Mouse (Mus musculus): ENCODE data around the gene Hmgn3. TPM values are rescaled to one million over a fixed set of nuclear protein-coding genes. Genes with fewer than 3 reads are reported as not detected.
A peak's percentile ranks its signal among the peaks of the same experiment; 100 is the strongest.
"Not testable (repeated sequence)": the region's sequence is repeated elsewhere in the genome, so short reads cannot be mapped to it uniquely, and the experiment has no call there.

Gene Hmgn3
- 1 to 10 TPM; 5.8 to 6.2 TPM for total RNA-seq (2021)
- long read RNA-seq, experiment 1, transcript Hmgn3-201 (6 exons, 862 nt), result major isoform, 5 of 15 reads
- long read RNA-seq, experiment 1, partial matches to known transcripts, result 1 of 15 reads
- long read RNA-seq, experiment 1, other reads (novel, unspliced or antisense), result 1 of 15 reads
- long read RNA-seq, experiment 2, partial matches to known transcripts, result 2 of 15 reads
- long read RNA-seq, experiment 2, other reads (novel, unspliced or antisense), result 2 of 15 reads

DNA sequence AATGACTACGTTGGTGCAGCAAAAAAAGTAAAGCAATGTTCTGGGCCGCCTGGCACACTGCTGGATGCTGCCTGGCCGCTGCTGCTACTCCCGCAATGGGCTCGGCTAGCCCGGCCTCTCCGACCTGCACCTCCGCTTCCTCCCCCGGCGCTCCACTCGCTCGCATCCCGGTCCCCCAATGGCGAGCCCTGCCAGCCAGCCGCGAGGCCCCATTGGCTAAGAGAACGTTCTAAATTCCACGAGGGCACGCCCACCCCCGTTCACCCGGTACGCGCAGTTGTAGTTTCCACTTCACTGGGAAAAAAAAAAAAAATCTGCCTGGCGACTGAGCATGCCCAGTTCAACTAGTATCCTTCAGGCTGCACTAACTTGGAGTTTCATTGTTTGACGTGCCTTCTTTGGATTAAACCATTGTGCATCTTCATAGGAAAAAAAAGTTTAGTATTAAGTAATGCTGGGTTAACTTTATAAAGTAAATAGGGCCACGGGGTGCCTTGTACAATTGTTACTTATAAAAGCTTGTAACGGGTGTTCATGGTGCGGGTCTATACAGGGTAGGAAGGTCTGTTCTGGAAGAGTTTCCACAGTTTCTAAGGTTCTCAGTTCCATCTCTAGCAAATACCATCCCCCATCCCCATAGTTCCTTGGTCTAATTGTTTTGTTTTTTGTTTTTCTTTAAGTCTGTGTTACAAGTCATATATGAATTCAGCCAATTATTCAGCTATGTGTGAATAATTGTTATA is at the start of gene Hmgn3:
Hmgn3 (minus strand) TSS at position 240 of the 743 bp plus-strand sequence.
- intact Hi-C loops (cut with DNase I), result no loop called here
- DNase-seq, result peak; percentile 75 to 84

DNA sequence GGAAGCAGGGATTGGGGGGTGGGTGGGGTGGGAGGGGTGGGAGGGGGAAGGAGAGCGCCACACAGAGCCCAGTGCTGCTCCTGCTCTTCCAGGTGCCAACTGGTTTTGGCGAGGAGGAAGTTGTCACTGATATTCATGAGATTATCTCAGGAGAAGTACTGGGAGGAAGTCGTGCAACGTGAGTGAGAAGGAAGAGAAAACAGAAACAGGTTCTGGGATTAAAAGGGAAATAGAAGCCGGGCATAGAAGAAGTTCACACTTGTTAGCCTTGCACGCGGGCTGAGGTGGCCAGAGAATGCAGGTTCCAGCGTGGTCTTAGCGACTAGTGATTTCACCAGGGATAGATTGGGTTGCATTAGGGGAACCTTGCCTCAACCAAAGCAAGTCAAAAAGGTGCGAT is 49.3 kb upstream of the Hmgn3 start:
- no peak for DNase-seq
- intact Hi-C loops (cut with DNase I), result no loop called here

DNA sequence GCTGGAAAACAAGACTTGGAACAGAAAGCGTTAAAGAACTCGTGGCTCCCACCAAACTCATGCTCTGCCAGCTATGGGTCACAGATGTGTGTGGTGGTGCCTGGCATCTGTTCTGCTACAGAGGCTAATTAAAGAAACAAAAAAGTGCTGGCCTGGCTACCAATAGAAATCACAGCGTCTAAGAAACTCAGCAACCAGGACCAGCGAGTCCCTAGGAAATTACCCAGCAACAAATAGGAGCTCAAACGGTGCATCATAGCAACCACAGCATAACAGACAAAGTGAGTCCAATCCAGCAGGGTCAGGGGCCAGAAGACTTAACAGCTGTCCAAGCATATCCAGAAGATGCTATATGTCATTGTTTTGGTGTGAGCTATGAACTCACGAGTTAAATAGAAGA is 48.5 kb upstream of the Hmgn3 start:
- DNase-seq, result no peak
- intact Hi-C loops (cut with DNase I), result no loop called here

DNA sequence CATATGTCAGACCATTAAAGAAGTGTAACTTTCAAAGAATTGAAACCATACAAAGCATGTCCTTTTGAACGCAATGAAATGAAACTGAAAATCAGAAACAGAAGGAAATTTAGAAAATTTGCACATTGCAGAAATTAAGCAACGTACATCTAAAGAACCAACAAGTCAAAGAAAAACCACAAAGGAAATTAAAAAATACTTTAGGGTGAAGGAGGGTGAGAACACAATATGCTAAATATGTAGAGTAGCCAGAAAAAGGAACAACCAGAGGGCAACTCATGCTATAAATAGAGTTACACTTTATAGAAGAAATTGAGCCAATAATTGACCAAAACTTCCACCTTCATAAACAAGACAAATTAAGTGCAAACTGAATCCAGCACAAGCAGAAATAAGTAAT is 41.3 kb upstream of the Hmgn3 start:
- intact Hi-C loops (cut with DNase I), result no loop called here
- no peak for DNase-seq

DNA sequence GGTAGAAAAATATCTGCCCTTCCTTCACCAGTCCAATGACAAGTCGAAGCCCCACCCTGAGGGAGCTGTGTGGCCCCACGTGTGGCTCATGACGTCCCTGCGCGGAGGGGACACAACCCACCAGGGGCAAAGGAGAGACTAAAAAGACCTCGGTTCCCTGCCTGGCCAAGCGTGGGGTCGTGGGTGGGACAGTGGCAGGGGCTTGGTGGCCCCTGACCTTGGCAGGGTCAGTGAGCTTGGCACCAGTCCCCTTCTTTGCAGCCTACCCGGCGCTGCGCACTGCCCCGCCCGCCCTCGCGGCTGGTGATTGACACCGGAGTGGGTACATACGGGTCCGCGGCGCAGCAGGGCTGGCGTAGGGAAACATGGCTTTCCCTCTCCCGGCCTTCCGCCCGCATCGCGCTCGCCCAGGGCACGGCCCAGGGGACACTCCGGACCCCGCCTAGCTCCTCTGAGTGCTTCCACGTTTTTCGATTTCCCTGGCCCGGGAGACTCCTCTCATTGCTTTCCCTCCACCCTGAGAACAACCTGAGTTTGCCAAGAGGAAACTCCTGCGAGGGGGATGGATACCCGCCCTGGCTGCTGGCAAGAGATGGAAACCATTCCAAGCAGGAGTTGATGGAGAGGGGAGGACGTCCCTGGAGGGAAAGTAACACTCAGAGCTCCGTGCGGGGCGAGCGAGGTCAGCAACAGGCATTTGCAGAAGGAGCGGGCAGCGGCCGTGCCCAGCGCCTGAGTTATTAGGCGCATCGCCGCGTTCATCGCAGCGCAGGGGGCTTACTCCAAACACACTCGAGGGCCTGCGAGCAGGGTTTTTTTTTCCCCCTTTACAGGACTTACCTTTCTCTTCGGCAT is 667 bp downstream of the Hmgn3 start:
- DNase-seq, result peak; percentile 26 to 43
- intact Hi-C loops (cut with DNase I), result no loop called here

DNA sequence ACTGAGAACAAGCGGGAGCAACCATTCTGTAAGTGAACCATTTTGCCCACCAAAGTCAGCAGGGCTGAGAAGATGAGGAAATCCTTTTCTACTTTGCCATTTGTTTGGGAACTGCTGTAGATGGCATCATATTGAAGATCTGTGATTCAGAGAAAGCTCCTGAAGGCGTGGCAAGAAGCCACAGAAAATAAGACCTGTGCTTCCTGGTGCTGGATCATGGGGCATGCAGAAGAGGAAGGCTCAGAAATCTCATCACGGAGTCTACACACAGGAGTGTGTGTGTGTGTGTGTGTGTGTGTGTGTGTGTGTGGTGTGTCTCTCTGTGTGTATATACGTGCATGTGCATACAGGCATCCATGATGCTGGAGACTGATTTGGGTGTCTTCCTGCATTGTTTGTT is 16.7 kb downstream of the Hmgn3 start:
- no peak for DNase-seq
- intact Hi-C loops (cut with DNase I), result no loop called here

DNA sequence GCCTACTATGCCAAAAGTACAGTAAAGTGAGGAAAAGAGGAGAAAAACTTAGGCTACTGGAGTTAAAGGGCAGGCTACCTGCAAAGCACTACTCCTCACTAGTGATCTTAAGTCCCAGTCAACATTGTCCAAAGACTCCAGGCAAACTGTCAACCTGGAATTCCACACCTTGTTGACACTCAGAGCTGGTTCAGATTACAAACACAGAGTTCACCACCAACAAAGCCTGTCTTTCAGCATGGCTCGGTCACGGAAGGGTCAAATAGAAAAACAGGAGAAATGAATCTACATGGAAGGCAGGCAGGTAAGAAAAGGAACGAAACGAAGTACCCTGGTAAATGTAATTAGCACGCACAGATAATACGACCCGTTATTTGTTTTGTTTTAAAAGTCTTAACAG is 18.6 kb downstream of the Hmgn3 start:
- intact Hi-C loops (cut with DNase I), result no loop called here
- no peak for DNase-seq

DNA sequence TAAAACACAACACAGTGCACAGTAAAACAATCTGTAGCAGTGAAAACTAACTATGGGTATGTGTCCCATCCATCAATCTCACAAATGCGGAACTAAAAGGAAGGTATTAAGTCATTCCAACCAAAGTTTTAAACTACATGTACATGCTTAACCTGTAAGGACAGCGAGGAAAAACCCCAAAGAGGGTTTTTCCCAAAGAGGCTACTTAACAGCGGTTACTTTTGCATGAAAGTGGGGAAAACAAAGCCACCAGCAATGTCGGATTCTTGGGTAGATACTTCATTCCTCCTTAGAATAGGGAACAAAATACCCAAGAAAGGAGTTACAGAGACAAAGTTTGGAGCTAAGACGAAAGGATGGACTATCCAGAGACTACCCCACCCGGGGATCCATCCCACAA is 20.0 kb downstream of the Hmgn3 start:
- intact Hi-C loops (cut with DNase I), result not testable (repeated sequence)

DNA sequence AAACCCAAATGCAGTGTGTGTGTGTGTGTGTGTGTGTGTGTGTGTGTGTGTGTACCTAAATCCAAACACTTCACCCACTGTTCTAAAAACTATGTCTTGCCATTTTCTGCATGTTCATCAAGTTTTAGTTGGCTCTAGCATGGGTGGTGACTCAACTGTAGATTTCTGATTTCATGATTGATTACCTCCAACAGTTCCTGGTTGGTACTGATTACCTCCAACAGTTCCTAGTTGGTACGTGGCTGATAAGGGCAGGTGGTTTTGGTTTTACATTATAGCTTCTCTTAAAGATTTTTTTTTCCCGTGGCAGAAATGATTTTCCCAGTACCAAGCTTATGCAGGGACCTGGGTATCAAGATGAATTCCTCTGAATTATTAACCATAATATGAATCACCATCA is 27.3 kb downstream of the Hmgn3 start:
- intact Hi-C loops (cut with DNase I), result no loop called here
- no peak for DNase-seq

More for the DNA sequence above, 20.0 kb downstream of the Hmgn3 start:
- not testable (repeated sequence) for DNase-seq

DNA sequence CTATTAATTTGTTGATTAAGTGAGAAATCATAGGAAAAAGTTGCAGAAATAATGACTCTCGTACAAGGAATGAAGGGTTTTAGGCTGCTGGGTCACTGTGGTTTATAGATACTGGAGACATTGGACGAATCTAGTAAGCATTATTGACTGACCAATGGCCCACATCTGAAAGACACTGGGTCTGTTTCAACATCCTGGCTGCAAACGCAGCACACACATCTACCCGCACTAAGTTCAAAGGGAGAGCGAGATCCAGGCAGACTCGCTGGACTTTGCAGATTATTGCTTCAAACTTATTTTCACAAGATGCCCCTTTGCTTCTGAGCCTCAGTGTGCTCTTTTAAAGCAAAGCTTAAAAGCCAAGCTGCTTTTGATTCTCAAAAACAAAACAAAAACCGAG is 29.0 kb downstream of the Hmgn3 start:
- no peak for DNase-seq
- intact Hi-C loops (cut with DNase I), result no loop called here

DNA sequence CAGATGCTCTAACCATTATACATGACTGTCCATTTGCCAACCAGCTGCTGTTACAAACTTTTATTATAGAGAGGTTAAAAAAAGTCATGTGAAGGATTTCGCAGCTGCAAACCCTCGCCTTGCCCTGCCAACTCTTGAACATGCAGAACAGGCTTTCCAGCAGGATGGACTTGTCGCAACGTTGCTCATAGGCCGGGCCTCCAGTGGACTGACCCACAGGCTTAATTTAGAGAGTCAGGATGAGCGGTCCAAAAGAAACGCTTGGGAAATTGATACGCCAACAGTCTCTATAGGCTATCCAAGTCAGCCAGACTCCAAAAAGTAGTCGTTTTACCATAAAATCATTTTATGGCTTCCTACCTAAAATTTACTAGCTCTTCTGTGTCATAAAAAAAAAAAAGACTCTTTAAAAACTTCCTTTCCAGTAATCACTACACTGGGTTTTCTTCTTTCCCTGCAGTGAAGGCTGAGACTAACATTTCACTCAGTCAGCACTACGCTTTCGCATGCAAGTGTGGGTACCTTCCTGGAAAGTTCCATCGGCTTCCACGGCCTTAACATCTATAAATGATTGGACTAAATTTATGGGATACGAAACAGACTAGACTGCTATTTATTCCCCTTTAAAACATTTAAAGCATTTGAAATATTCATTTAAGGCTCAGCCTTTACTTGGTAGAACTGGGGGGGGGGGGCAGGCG is 29.6 kb downstream of the Hmgn3 start:
- DNase-seq, result no peak
- intact Hi-C loops (cut with DNase I), result no loop called here

DNA sequence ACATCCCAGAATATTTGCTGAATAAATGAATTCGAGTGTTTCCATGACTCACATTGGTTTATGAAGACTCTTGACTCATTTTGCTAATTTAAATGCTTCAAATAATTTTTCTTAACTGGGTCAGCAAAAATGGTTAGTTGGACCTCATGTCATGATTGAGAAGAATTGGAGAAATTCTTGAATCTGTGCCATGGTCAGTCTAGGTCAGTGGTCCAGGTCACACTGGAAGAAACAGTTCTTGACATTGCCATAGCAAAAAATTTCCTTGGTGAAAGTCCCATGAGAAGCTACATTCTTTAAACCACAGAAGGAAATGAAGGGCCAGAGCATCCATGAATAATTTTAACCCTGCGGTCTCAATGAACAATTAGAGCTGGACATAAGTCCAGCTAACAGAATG is 30.8 kb downstream of the Hmgn3 start:
- no peak for DNase-seq
- intact Hi-C loops (cut with DNase I), result no loop called here

DNA sequence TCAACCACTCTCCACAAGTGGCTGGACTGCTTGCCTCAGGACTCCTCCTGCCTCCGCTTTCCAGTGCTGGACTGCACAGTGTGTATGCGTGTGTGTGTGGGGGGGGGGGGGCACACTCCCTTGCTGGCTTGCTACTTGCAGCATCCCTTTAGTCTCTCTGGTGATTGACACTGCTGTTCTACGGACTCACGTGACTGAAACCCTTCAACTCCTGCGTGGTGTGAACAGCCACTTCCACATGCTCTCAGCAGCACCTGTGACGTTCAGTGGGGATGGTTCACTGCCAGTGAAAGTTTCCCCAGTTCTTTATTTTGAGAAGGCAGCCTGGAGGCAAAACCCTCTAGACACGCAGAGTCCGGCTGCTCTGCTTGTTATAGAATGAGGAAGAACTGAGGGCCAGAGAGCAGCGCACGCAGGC is 32.7 kb downstream of the Hmgn3 start:
- intact Hi-C loops (cut with DNase I), result no loop called here
- DNase-seq, result no peak

DNA sequence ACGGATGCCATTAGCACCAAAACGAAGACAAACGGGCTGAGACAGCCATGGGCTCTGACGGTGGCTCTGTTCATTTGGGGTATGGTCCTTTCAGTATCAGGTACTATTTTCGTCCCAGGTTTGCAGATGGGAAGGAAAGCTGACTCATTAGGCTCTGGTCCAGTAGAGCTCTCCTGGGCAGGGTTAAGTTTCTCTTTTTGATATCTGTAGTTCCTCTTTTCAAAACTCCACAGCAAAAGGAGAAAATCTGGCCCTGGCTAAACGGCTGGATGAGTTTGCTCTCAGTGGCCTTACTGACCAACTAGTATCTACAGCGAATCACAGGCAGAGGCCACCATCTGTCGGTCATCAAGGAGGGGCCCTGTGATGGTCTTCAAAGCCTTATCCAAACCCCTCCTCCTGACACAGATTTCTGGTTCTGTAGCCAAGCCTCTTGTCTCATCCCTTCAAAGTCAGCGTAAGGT is 34.1 kb downstream of the Hmgn3 start:
- intact Hi-C loops (cut with DNase I), result no loop called here

DNA sequence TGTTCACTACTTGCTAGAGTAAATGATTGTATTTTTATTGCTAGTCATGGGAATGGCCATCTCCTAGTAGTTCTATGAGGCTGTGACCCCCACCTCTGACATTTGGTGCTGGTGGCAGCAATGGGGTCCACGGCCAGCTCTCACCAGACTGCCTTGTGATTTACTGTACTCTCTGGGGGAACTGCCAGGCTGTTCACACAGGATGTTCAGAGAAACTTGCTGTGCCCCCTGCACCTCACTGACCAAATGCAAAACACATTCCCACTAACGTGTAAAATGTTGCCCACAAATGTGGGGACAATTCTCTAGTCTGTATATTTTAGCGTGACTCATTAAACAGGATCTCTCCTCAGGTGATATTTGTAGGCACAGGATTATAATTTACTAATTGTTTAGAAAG is 34.7 kb downstream of the Hmgn3 start:
- intact Hi-C loops (cut with DNase I), result no loop called here
- no peak for DNase-seq

More for the DNA sequence above, 34.1 kb downstream of the Hmgn3 start:
- no peak for DNase-seq

DNA sequence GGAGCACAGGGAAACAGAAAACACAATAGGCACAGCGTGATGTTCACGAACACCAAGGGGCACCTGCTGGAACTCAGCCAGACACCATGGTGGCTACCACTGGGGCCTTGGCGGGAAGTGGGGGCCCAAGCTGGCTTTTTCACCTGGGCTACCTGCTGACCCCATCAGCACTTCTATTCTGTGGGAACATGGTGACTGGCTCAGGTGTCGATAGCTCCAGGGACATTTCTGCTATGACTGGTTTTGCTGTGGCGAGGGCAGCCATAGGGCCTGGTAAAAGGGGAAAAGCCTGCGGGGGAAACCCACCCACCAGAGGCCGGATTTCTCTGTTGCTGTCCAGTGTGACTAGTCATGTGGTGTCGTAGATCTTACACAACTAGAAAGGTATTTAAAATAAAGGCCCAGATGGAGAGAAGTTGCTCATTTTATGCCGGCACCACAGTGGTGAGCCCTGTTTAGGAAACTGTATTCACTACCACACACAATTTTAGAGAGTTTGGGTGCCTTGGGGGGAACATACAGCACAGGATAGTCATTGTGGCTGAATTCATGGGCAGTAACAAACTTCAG is 35.3 kb downstream of the Hmgn3 start:
- intact Hi-C loops (cut with DNase I), result no loop called here
- no peak for DNase-seq

DNA sequence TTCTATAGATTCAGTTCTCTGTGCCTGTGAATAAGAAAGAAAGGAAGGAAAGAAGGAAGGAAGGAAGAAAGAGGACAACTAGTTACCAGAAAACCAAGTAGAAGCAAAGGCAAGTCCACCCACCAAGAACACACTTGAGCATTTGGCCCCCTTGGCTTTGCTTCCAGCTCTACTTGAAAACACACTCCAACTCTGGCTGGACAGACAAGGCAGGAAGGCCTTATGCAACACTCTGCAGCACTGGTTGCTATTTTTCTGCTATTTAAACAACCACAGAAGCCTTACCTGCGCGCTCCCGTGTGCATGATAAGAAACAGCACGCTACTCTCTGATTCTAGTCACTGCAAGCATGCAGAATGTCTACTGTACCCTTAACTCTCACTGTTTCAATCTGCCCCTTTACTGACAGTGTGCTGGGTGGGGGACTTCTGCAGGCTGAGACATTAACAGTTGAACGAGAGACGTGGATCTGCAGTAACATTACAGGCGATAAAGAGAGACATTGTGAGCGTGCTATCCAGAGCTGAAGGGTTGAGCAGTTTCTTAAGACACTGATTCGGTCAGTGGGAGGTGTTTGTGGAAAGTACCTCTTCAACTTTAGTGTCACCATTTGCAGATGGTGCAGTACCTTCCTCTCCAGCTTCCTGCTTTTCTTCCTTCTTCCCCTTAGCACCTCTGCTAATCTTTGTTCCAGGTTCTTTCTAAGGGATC is 35.9 kb downstream of the Hmgn3 start:
- no peak for DNase-seq
- intact Hi-C loops (cut with DNase I), result no loop called here

DNA sequence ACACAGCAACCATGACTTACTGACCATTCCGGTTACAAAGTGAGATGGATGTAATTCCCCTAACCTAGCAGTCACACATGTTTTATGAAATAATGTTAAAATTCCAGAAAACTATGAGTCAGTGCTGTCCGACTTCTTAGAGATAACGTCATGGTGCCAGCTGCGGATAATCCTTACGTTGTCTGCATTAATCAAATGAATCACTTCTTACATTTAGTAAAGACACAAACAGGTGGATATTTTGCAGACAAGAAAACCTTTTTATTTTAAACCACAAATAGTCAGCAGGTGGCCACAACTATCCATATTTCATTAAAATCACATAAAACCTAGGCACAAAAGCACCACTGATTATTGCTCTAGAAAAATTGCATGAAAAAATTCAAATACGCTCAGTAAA is 36.8 kb downstream of the Hmgn3 start:
- DNase-seq, result no peak
- intact Hi-C loops (cut with DNase I), result no loop called here

DNA sequence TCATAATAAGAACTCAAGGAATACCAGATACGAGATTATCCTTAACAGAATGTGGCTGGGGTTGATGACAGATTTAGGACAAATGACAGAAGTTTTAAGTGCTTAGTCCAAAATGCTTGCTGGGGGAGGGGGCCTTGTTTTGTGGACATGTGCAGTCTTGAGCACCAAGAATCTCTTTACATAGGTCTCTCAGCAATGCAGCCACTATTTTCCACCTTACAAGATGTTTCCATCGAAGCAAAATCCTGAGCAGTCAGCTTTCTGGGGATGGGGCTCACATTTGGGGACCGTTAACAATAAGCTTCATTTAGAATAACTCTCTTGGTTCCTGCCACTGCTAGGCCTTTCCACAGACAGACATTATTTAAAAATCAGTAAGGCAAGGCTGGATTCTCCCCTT is 37.7 kb downstream of the Hmgn3 start:
- no peak for DNase-seq
- intact Hi-C loops (cut with DNase I), result no loop called here

DNA sequence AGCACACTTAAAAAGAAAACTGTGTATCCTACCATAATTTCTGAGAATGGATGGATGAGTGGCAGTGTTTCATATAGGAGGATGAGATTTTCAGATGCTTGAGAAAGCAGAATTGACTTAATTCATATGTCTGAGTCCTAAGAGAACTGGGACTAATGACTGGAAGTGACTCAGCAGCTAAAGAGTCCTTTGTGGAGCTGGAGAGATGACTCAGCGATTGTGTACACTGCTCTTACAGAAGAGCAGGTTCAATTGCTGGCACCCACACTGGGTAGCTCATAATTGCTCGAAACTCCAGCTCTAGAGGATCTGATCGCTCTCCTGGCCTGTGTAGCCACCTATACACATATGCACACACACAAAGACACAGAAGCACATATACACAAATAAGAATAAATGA is 42.7 kb downstream of the Hmgn3 start:
- no peak for DNase-seq
- intact Hi-C loops (cut with DNase I), result no loop called here

Measured in gastrocnemius, postnatal 36 days (tissue).